Mouse (Mus musculus): ENCODE results near the gene Ephb1. TPM values are rescaled to one million over a fixed set of nuclear protein-coding genes. Genes with fewer than 3 reads are reported as not detected.
A peak's percentile ranks its signal among the peaks of the same experiment; 100 is the strongest.

Gene Ephb1
- total and polyA plus RNA-seq, 2 experiments from 2014 or later, result 34.9 to 48.6 TPM

DNA sequence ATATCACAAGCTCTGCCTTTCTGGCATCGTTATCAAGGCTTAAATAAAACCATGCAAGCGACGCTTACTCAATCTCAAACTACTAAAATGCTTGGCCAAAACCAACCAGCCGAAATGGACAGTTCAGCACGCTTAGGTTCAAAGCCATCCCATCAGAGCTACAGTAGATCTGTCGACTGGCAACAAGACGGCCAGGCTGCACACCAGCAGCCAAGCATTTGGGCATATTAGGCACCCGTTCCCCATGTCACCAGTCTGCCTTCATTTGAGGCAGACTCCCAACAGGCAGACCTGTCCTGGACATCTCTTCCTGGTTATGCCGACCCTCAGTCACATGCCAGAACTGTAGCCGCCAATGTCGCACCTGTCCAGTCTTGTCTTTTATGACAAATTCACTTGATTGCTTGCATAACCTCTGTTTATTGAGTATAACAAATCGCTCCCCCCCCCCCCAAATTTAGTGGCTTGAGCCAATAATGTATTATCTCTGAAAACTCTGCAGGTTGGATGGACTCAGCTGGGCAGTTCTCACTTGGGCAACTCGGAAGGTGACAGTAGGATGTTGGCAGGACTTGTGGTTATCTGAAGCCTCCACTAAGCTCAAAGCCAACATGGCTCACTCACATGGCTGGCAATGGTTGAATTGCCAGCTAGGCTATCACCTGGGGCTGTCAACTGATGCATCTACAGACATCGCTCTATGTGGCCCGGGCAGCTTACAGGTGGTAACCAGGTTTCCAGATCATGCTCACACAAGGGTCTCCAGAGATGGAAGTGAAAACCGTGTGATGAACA is 24.0 kb downstream of the Ephb1 start:
- H3K4me2 ChIP-seq (ENCODE audit: low read depth), result no peak overlapping the region
- no peak overlapping the region for H3K27ac ChIP-seq (ENCODE audit: low read depth, low read length)
- no peaks in the 10 kb centered on the region for H3K4me1 ChIP-seq (ENCODE audit: insufficient read depth)
- H3K9ac ChIP-seq, result no peak overlapping the region
- DNase-seq, result no peak
- H3K4me3 ChIP-seq (ENCODE audit: low read depth, low read length), result no peak overlapping the region
- no peaks in the 10 kb centered on the region for H3K9me3 ChIP-seq (ENCODE audit: low read length)
- WGBS, result 89% methylated on average over 16 of the region's 16 CpGs
- no peak for ATAC-seq
- no peak for TF ChIP-seq CTCF (IDR thresholded peaks at IDR 0.05; ENCODE audit: low read depth)
- no peaks in the 10 kb centered on the region for H3K36me3 ChIP-seq (ENCODE audit: insufficient read depth)
- H3K27me3 ChIP-seq (ENCODE audit: insufficient read depth, low read length), result no peaks in the 10 kb centered on the region

GRCm38 (mm10) chr9:102327625-102328150 is 26.8 kb downstream of the Ephb1 start:
- no peaks in the 10 kb centered on the region for H3K36me3 ChIP-seq (ENCODE audit: insufficient read depth)
- H3K4me1 ChIP-seq (ENCODE audit: insufficient read depth), result no peaks in the 10 kb centered on the region
- H3K4me2 ChIP-seq (ENCODE audit: low read depth), result no peak overlapping the region
- no peak for TF ChIP-seq CTCF (IDR thresholded peaks at IDR 0.05; ENCODE audit: low read depth)
- H3K9ac ChIP-seq, result no peak overlapping the region
- no peaks in the 10 kb centered on the region for H3K27me3 ChIP-seq (ENCODE audit: insufficient read depth, low read length)
- H3K9me3 ChIP-seq (ENCODE audit: low read length), result no peaks in the 10 kb centered on the region
- ATAC-seq (no peak), DNase-seq (no peak)
- 87% methylated on average over 4 of the region's 4 CpGs for WGBS
- no peak overlapping the region for H3K27ac ChIP-seq (ENCODE audit: low read depth, low read length)
- H3K4me3 ChIP-seq (ENCODE audit: low read depth, low read length), result no peak overlapping the region

DNA sequence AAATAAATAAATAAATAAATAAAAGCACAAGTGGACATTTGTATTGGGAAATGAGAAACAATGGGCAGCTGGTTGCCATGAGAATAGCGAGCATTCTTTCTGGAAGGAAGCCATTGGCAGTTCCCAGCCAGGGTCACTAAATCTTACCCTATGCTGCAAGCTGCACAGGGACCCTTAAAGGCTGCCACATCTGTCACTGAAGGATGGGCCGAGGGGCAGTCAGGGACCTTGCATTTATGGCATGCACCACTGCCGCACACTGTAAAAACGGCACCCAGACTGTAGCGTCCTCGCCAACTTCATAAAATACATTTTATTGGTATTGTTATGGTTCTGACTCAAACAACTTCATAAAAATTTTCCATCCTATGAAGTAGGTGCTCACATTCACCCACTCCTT is 39.1 kb downstream of the Ephb1 start:
- DNase-seq, result no peak
- no peak overlapping the region for H3K4me3 ChIP-seq (ENCODE audit: low read depth, low read length)
- H3K36me3 ChIP-seq (ENCODE audit: insufficient read depth), result no peaks in the 10 kb centered on the region
- H3K4me1 ChIP-seq (ENCODE audit: insufficient read depth), result no peaks in the 10 kb centered on the region
- no peak for ATAC-seq
- H3K27me3 ChIP-seq (ENCODE audit: insufficient read depth, low read length), result no peaks in the 10 kb centered on the region
- H3K27ac ChIP-seq (ENCODE audit: low read depth, low read length), result no peak overlapping the region
- no peak overlapping the region for H3K4me2 ChIP-seq (ENCODE audit: low read depth)
- WGBS, result 82% methylated on average over 6 of the region's 6 CpGs
- H3K9ac ChIP-seq, result no peak overlapping the region
- H3K9me3 ChIP-seq (ENCODE audit: low read length), result no peaks in the 10 kb centered on the region
- TF ChIP-seq CTCF (IDR thresholded peaks at IDR 0.05; ENCODE audit: low read depth), result no peak

GRCm38 (mm10) chr9:102314795-102315194 is 39.7 kb downstream of the Ephb1 start:
- Histone ChIP-seq H3K27me3 (ENCODE audit: insufficient read depth, low read length) (no peaks in the 10 kb centered on the region), H3K9ac (no peak overlapping the region), H3K4me2 (ENCODE audit: low read depth) (no peak overlapping the region), H3K4me1 (ENCODE audit: insufficient read depth) (no peaks in the 10 kb centered on the region), H3K4me3 (ENCODE audit: low read depth, low read length) (no peak overlapping the region), H3K9me3 (ENCODE audit: low read length) (no peaks in the 10 kb centered on the region), H3K36me3 (ENCODE audit: insufficient read depth) (no peaks in the 10 kb centered on the region), H3K27ac (ENCODE audit: low read depth, low read length) (no peak overlapping the region)
- no peak for TF ChIP-seq CTCF (IDR thresholded peaks at IDR 0.05; ENCODE audit: low read depth)
- ATAC-seq (no peak), DNase-seq (no peak)
- WGBS, result 90% methylated on average over 1 of the region's 1 CpGs

DNA sequence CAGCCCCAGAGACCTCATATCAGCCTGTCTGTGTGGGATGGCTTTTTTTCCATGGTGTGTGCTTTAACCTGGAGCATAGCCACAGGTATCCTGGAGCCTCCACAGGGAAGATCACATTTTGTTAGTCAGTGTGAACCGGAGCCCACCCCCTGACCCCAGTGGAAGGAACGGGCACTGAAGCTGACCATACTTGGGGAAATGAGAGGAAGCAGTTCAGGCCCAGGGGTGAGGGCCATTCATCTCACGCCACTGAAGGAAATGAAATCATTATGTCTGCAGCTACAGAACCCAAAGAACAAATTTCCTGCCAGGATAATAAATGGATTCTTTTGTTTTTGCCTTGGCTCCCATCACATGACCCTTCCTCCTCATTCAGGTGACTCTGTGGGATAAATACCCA is 44.1 kb downstream of the Ephb1 start:
- Histone ChIP-seq H3K27ac (ENCODE audit: low read depth, low read length) (no peak overlapping the region), H3K27me3 (ENCODE audit: insufficient read depth, low read length) (no peaks in the 10 kb centered on the region), H3K4me2 (ENCODE audit: low read depth) (no peak overlapping the region), H3K4me1 (ENCODE audit: insufficient read depth) (peaks cover 6% of the 10 kb centered on the region), H3K4me3 (ENCODE audit: low read depth, low read length) (no peak overlapping the region), H3K9me3 (ENCODE audit: low read length) (no peaks in the 10 kb centered on the region), H3K36me3 (ENCODE audit: insufficient read depth) (no peaks in the 10 kb centered on the region), H3K9ac (no peak overlapping the region)
- no peak for TF ChIP-seq CTCF (IDR thresholded peaks at IDR 0.05; ENCODE audit: low read depth)
- DNase-seq (no peak), ATAC-seq (no peak)
- WGBS, result 42% methylated on average over 3 of the region's 3 CpGs

- no peak for TF ChIP-seq CTCF (IDR thresholded peaks at IDR 0.05; ENCODE audit: low read depth)
- ATAC-seq (no peak), DNase-seq (no peak)
- H3K4me2 ChIP-seq (ENCODE audit: low read depth), result no peak overlapping the region
- H3K4me1 ChIP-seq (ENCODE audit: insufficient read depth), result peaks cover 6% of the 10 kb centered on the region
- H3K27me3 ChIP-seq (ENCODE audit: insufficient read depth, low read length), result no peaks in the 10 kb centered on the region
- H3K36me3 ChIP-seq (ENCODE audit: insufficient read depth), result no peaks in the 10 kb centered on the region
- no peak overlapping the region for H3K4me3 ChIP-seq (ENCODE audit: low read depth, low read length)
- no peaks in the 10 kb centered on the region for H3K9me3 ChIP-seq (ENCODE audit: low read length)
- H3K9ac ChIP-seq, result no peak overlapping the region
- no peak overlapping the region for H3K27ac ChIP-seq (ENCODE audit: low read depth, low read length)
- 82% methylated on average over 7 of the region's 7 CpGs for WGBS
These were observed 45.2 kb downstream of the Ephb1 start for GRCm38 (mm10) chr9:102309278-102309677.

DNA sequence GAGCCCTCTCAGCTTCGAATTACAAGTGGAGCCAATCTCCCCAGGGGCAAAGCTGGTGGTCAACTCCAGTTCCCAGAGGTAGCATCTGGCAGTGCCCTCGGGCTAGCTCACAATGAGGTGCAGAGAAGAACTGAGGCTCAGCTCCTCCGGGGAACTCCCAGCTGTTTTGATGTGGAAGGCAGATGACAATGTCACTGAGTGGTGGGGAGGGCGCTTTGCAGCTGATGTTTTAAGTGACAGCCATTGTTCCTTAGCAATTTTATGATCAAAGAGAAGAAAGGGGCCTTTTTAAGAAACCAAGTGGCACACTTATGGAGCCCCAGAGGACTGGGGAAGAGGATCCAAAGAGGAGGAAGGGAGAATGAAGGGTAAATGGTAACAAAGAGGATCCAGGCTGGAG is 46.8 kb downstream of the Ephb1 start:
- 45% methylated on average over 4 of the region's 4 CpGs for WGBS

More for the DNA sequence above, 46.8 kb downstream of the Ephb1 start:
- Histone ChIP-seq H3K27me3 (ENCODE audit: insufficient read depth, low read length) (no peaks in the 10 kb centered on the region), H3K9me3 (ENCODE audit: low read length) (no peaks in the 10 kb centered on the region), H3K27ac (ENCODE audit: low read depth, low read length) (no peak overlapping the region), H3K4me1 (ENCODE audit: insufficient read depth) (peaks cover 6% of the 10 kb centered on the region), H3K4me3 (ENCODE audit: low read depth, low read length) (no peak overlapping the region), H3K9ac (no peak overlapping the region), H3K4me2 (ENCODE audit: low read depth) (no peak overlapping the region), H3K36me3 (ENCODE audit: insufficient read depth) (no peaks in the 10 kb centered on the region)
- TF ChIP-seq CTCF (IDR thresholded peaks at IDR 0.05; ENCODE audit: low read depth), result no peak
- DNase-seq, result peak; percentile 34
- ATAC-seq, result peak; percentile 79; the same call in 1 of the 2 replicates
